Mouse (Mus musculus) midbrain, embryonic 10.5 days (tissue): Measurements from ENCODE around the gene Gm19345. TPM values are rescaled to one million over a fixed set of nuclear protein-coding genes. Genes with fewer than 3 reads are reported as not detected.

Experiments used
- DNase-seq: peaks from one replicate; pipeline ENCODE4 v3.0.0-alpha.2; 2017; ENCODE audit warnings: low spot score
- H3K27ac ChIP-seq: fragments of 300-500 bp; sonication (generic); replicated peaks from 2 replicates; pipeline ENCODE4 v1.5.1; 2016; ENCODE audit warnings: mild to moderate bottlenecking
- H3K27me3 ChIP-seq: fragments of 300-500 bp; sonication (generic); 2 replicates; pipeline ENCODE4 v1.6.1; 2016; ENCODE audit warnings: low read depth, mild to moderate bottlenecking; ENCODE audit not compliant: poor library complexity, severe bottlenecking
- H3K36me3 ChIP-seq: fragments of 300-500 bp; sonication (generic); 2 replicates; pipeline ENCODE4 v1.6.1; 2016; ENCODE audit warnings: mild to moderate bottlenecking, moderate library complexity
- H3K4me1 ChIP-seq: fragments of 300-500 bp; sonication (generic); 2 replicates; pipeline ENCODE4 v1.6.1; 2016
- H3K4me3 ChIP-seq: fragments of 300-500 bp; sonication (generic); 2 replicates; pipeline ENCODE4 v1.5.1; 2016; ENCODE audit warnings: mild to moderate bottlenecking, moderate library complexity
- H3K9me3 ChIP-seq: fragments of 300-500 bp; sonication (generic); replicated peaks from 2 replicates; pipeline ENCODE4 v1.6.1; 2016; ENCODE audit warnings: mild to moderate bottlenecking
- WGBS: fragments of 180-500 bp; shearing (Covaris S2); methylation state at CpG from one replicate; pipeline ENCODE4 v1.1.7; 2016; 5-methylcytosine and 5-hydroxymethylcytosine counted together
- polyA plus RNA-seq: library from polyadenylated mRNA; unstranded; fragments of >200 nt; fragmentation: Nextera tagmentation; extraction: Ambion mirVana; gene quantifications from 2 replicates; pipeline ENCODE4 v1.2.1, GENCODE M21; 2016

Gene Gm19345
- polyA plus RNA-seq = 0.14 TPM in 1 of 2 replicates, not detected in the other

DNA sequence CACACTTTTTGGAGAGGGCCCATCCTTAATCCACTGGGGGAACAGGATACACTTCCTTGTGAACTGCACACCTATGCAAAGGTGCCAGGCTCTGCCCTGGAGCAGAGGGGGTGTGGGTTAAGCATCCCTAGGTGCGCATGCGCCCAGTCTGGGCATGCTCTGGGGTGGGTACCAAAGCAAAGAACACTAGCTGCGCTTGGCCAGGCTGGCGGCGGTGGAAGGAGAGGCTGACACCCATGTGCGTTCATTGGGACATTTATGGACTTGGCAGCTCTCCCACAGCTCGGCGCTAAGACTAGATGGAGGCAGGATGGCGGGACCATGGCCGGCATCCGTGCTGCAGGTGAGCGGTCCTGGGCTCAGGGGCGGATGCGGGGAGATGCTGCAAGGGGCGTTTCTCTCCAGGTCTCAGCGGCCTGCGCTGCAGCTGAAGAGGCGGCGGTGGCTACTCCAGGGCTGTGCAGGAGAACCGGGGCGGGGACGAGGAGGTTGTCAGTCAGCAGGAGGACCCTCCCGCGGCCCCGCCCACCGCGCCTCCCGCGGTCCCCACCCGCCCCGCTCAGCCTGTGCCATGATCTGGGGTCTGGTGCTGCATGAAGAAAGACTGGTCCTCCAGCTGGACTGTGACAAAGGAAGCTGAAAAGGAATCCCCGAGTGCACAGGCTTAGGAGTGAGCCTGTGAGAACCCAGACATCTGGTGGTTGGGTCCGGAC, at the start of gene Gm19345:
Gene Gm19345, plus strand, starts transcription at position 146 of the 713 bp plus-strand sequence.
- H3K4me3 ChIP-seq = peak within 1 kb of the TSS; percentile 41
- DNase-seq = peak; percentile 53
- 0 out of 2 replicates have a peak, but pooled peaks cover 3% of the 10 kb centered on the region for H3K9me3 ChIP-seq
- H3K27me3 ChIP-seq = peaks cover 48% of the 10 kb centered on the region
- WGBS = 4% methylated on average over 33 of the region's 33 CpGs
- H3K36me3 ChIP-seq = no peaks in the 10 kb centered on the region
- 0 out of 2 replicates have a peak within 1 kb of the TSS, but pooled peaks have one; percentile 39 for H3K27ac ChIP-seq
- peaks cover 16% of the 10 kb centered on the region for H3K4me1 ChIP-seq

GRCm38 (mm10) chr7:19802995-19803394, 48.8 kb upstream of the Gm19345 start:
- Histone ChIP-seq H3K4me1 (no peaks in the 10 kb centered on the region), H3K4me3 (no peak overlapping the region), H3K9me3 (0 out of 2 replicates have a peak, but pooled peaks cover 3% of the 10 kb centered on the region), H3K36me3 (no peaks in the 10 kb centered on the region), H3K27ac (no peak overlapping the region), H3K27me3 (peaks cover under 1% of the 10 kb centered on the region)
- peak; percentile 70 for DNase-seq
- 22% methylated on average over 7 of the region's 7 CpGs for WGBS

DNA sequence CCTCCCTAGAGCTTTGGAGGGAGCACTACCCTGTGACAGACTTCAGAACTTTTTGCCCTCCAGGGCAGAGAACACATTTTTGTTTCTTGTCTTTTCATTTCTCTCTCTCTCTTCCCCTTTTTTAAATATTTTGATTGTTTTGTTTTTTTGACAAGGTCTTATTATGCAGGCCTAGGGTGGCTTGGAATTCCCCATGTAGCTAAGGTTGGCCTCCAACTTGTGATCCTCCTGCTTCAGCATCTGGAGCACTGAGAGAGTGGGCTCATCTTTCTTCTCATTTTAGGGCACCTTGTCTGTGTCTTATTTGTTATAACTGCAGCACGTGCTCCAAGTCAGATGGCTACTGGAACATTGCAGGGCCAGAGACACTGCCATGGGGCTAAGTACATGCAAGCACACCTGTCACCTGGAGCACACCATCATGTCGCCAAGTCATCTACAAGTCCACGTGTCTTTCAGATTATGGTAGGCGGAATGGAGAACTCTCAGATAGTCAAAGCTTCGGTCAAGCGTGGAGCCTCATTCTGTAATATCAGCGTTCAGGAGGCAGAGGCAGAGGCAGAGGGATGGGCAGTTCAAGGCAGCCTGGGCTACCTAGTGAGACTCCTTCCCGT, 45.3 kb upstream of the Gm19345 start:
- no peak for DNase-seq
- H3K27ac ChIP-seq = no peak overlapping the region
- H3K27me3 ChIP-seq = peaks cover 35% of the 10 kb centered on the region
- 84% methylated on average over 8 of the region's 8 CpGs for WGBS
- no peaks in the 10 kb centered on the region for H3K36me3 ChIP-seq
- peaks cover 17% of the 10 kb centered on the region for H3K4me1 ChIP-seq
- H3K9me3 ChIP-seq = 0 out of 2 replicates have a peak, but pooled peaks cover 3% of the 10 kb centered on the region
- no peak overlapping the region for H3K4me3 ChIP-seq

DNA sequence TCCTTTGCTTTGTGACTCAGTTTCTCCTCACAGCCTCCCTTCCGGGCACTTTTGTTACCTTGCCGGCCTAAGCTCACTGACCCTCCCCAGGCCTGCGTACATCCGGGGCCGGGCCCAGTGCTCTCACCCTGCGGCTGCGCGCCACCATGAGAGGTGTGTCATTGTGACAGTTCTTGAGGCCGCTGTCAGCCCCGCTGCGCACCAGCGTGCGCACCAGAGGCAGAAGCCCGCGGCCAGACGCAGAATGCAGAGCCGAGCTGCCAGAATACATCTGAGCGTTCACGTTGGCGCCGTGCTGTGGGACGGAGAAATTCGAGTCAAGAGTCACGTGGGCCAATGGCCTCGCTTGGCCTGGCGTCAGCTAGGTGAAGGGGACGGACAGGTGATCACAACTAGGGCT, 42.4 kb upstream of the Gm19345 start:
- 0 out of 2 replicates have a peak, but pooled peaks cover 3% of the 10 kb centered on the region for H3K9me3 ChIP-seq
- peak; percentile 35 for DNase-seq
- 2% methylated on average over 27 of the region's 27 CpGs for WGBS
- peak overlapping the region; percentile 31 for H3K4me3 ChIP-seq
- no peaks in the 10 kb centered on the region for H3K36me3 ChIP-seq
- H3K27ac ChIP-seq = no peak overlapping the region
- peaks cover 17% of the 10 kb centered on the region for H3K4me1 ChIP-seq
- peaks cover 64% of the 10 kb centered on the region for H3K27me3 ChIP-seq

DNA sequence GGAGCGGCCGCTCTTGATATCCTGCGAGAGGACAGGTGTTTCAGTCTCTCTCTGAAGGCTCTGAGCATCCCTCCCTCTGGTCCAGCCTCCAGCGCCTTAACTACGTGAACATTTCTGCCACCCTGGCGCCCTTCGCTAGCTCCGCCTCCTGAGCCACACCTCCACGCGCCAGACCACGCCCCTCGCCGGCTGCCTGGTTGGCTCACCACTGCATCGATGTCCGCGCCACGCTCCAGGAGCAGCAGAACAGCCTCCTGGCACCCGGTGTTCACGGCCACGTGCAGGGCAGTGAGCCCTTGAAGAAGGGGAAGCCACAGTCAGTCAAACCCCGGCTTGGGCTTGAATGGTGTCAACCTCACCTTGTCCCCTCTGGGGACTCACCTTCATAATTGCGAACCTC, 40.7 kb upstream of the Gm19345 start:
- Histone ChIP-seq H3K9me3 (peaks cover 4% of the 10 kb centered on the region; the same call in 1 of the 2 replicates), H3K4me1 (peaks cover 25% of the 10 kb centered on the region), H3K27me3 (peaks cover 82% of the 10 kb centered on the region), H3K36me3 (no peaks in the 10 kb centered on the region), H3K4me3 (peak overlapping the region; percentile 36), H3K27ac (no peak overlapping the region)
- 2% methylated on average over 22 of the region's 22 CpGs for WGBS
- DNase-seq = peak; percentile 50

GRCm38 (mm10) chr7:19813161-19813560, 38.6 kb upstream of the Gm19345 start:
- Histone ChIP-seq H3K4me3 (no peak overlapping the region), H3K27me3 (peaks cover 100% of the 10 kb centered on the region), H3K4me1 (peaks cover 44% of the 10 kb centered on the region), H3K27ac (no peak overlapping the region), H3K36me3 (no peaks in the 10 kb centered on the region), H3K9me3 (peaks cover 4% of the 10 kb centered on the region; the same call in 1 of the 2 replicates)
- DNase-seq = no peak
- 89% methylated on average over 4 of the region's 4 CpGs for WGBS

- 84% methylated on average over 6 of the region's 6 CpGs for WGBS
- Histone ChIP-seq H3K4me3 (no peak overlapping the region), H3K27me3 (peaks cover 100% of the 10 kb centered on the region), H3K27ac (no peak overlapping the region), H3K4me1 (peaks cover 43% of the 10 kb centered on the region), H3K9me3 (peaks cover 4% of the 10 kb centered on the region; the same call in 1 of the 2 replicates), H3K36me3 (no peaks in the 10 kb centered on the region)
- DNase-seq = no peak
Measured at GRCm38 (mm10) chr7:19813579-19814122, 38.2 kb upstream of the Gm19345 start.

DNA sequence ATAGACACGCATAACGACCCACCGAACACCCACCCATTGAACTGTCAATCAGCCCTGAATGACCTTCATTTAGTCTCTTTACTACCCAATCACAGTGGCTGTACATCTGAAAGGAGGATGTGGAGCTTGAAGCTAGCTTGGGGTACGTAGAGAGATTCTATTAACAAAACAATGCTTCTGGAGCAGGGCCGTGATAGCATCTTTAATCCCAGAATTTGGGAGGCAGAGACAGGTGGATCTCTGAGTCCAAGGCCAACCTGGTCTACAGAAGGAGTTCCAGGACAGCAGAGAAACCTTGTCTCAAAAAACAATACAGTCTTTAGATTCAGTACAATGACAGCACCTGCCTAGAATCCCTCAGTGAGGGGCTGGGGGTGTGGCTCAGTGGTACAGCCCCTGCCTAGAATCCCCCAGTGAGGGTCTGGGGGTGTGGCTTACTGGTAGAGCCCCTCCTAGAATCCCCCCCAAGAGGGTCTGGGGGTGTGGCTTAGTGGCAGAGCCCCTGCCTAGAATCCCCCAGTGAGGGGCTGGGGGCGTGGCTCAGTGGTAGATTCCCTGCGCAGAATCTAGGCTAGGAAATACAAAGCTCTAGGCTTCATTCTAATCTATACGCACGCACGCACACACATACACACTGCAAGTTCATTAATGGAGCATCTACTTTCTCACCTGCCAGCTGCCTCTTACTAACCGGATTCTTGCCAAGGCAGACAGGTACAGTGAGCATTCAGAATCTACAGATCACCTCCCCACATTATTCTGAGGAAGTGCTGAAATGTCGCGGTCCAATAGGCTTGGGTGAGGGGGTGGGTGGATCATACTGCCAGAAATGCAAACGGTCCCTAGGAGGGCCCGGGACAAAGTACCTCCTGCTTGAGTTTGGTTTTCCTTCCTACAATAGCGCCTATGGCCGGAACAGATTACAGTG, 36.2 kb upstream of the Gm19345 start:
- 27% methylated on average over 17 of the region's 17 CpGs for WGBS
- H3K9me3 ChIP-seq = peaks cover 13% of the 10 kb centered on the region; the same call in 1 of the 2 replicates
- H3K4me3 ChIP-seq = peak overlapping the region; percentile 55
- peaks cover 99% of the 10 kb centered on the region for H3K27me3 ChIP-seq
- H3K27ac ChIP-seq = peak overlapping the region; percentile 79
- H3K36me3 ChIP-seq = no peaks in the 10 kb centered on the region
- H3K4me1 ChIP-seq = peaks cover 34% of the 10 kb centered on the region
- no peak for DNase-seq

GRCm38 (mm10) chr7:19816224-19816771, 35.5 kb upstream of the Gm19345 start:
- Histone ChIP-seq H3K27ac (peak overlapping the region; percentile 79), H3K27me3 (peaks cover 99% of the 10 kb centered on the region), H3K4me3 (peak overlapping the region; percentile 55), H3K4me1 (peaks cover 28% of the 10 kb centered on the region), H3K36me3 (no peaks in the 10 kb centered on the region), H3K9me3 (peaks cover 13% of the 10 kb centered on the region; the same call in 1 of the 2 replicates)
- under 1% methylated on average over 28 of the region's 28 CpGs for WGBS
- peak; percentile 70 for DNase-seq

- Histone ChIP-seq H3K27me3 (peaks cover 99% of the 10 kb centered on the region), H3K27ac (peak overlapping the region; percentile 79)
- WGBS = 3% methylated on average over 15 of the region's 15 CpGs
Measured at GRCm38 (mm10) chr7:19817382-19818105, 34.3 kb upstream of the Gm19345 start.

DNA sequence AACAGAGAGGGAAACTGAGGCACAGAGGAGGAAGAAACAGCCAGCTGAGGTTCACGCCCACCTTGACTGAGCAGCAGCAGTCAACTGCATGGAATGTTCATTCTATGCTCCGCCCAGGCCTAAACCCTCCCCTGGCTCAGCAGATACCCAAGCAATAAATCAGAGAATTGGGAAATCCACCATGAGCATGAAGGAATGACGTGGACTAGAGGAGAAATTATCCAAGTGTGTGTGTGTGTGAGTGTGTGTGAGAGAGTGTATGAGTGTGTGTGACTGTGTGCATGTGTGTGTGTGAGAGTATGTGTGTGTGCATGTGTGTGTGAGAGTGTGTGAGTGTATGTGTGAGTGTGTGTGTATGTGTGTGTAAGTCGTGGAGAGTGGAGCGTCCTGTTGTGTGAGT, 33.4 kb upstream of the Gm19345 start:
- no peak overlapping the region for H3K27ac ChIP-seq
- H3K4me3 ChIP-seq = no peak overlapping the region
- peaks cover 99% of the 10 kb centered on the region for H3K27me3 ChIP-seq
- 82% methylated on average over 5 of the region's 5 CpGs for WGBS
- DNase-seq = no peak
- peaks cover 39% of the 10 kb centered on the region for H3K4me1 ChIP-seq
- H3K36me3 ChIP-seq = no peaks in the 10 kb centered on the region
- peaks cover 13% of the 10 kb centered on the region; the same call in 1 of the 2 replicates for H3K9me3 ChIP-seq

More at GRCm38 (mm10) chr7:19817382-19818105, 34.3 kb upstream of the Gm19345 start:
- Histone ChIP-seq H3K36me3 (no peaks in the 10 kb centered on the region), H3K4me1 (peaks cover 32% of the 10 kb centered on the region), H3K9me3 (peaks cover 13% of the 10 kb centered on the region; the same call in 1 of the 2 replicates), H3K4me3 (peak overlapping the region; percentile 55)
- peak; percentile 70 for DNase-seq
